Mouse (Mus musculus) liver, embryonic 15.5 days (tissue): Measurements from ENCODE around the gene Degs1. TPM values are rescaled to one million over a fixed set of nuclear protein-coding genes. Genes with fewer than 3 reads are reported as not detected.

Experiments
- ATAC-seq: fragments of 200-750 bp; cut with Nextera tagmentation; 2 replicates; pipeline ENCODE4 v1.8.0; 2017; ENCODE audit warnings: moderate number of reproducible peaks, mild to moderate bottlenecking, moderate library complexity; ENCODE audit not compliant: insufficient read depth
- H3K27ac ChIP-seq: fragments of 300-500 bp; sonication (generic); replicated peaks from 2 replicates; pipeline ENCODE4 v1.5.1; 2015; ENCODE audit warnings: mild to moderate bottlenecking, inconsistent platforms
- H3K27me3 ChIP-seq: fragments of 300-500 bp; sonication (generic); 2 replicates; pipeline ENCODE4 v1.6.1; 2015; ENCODE audit warnings: mild to moderate bottlenecking, inconsistent platforms
- H3K36me3 ChIP-seq: fragments of 300-500 bp; sonication (generic); replicated peaks from 2 replicates; pipeline ENCODE4 v1.6.1; 2015; ENCODE audit warnings: moderate library complexity, mild to moderate bottlenecking, inconsistent platforms
- H3K4me1 ChIP-seq: fragments of 300-500 bp; sonication (generic); replicated peaks from 2 replicates; pipeline ENCODE4 v1.6.1; 2015; ENCODE audit warnings: inconsistent platforms
- H3K4me2 ChIP-seq: fragments of 300-500 bp; sonication (generic); 2 replicates; pipeline ENCODE4 v1.6.1; 2015; ENCODE audit warnings: moderate library complexity, mild to moderate bottlenecking, inconsistent platforms
- H3K4me3 ChIP-seq: fragments of 300-500 bp; sonication (generic); replicated peaks from 2 replicates; pipeline ENCODE4 v1.5.1; 2015; ENCODE audit warnings: mild to moderate bottlenecking, inconsistent platforms
- H3K9ac ChIP-seq: fragments of 300-500 bp; sonication (generic); 2 replicates; pipeline ENCODE4 v1.6.1; 2015; ENCODE audit warnings: moderate library complexity, mild to moderate bottlenecking, inconsistent platforms
- H3K9me3 ChIP-seq: fragments of 300-500 bp; sonication (generic); replicated peaks from 2 replicates; pipeline ENCODE4 v1.6.1; 2016; ENCODE audit warnings: inconsistent platforms
- WGBS: fragments of 180-500 bp; shearing (Covaris S2); methylation state at CpG from one replicate; pipeline ENCODE4 v1.1.7; 2015; ENCODE audit warnings: mixed read lengths; ENCODE audit not compliant: insufficient replicate concordance; 5-methylcytosine and 5-hydroxymethylcytosine counted together
- polyA plus RNA-seq: library from polyadenylated mRNA; unstranded; fragments of >200 nt; fragmentation: Nextera tagmentation; extraction: Ambion mirVana; gene quantifications from 2 replicates; pipeline ENCODE4 v1.2.1, GENCODE M21; 2015

Degs1 gene
- polyA plus RNA-seq, 1 experiment from 2014 or later = 78.2 TPM

DNA sequence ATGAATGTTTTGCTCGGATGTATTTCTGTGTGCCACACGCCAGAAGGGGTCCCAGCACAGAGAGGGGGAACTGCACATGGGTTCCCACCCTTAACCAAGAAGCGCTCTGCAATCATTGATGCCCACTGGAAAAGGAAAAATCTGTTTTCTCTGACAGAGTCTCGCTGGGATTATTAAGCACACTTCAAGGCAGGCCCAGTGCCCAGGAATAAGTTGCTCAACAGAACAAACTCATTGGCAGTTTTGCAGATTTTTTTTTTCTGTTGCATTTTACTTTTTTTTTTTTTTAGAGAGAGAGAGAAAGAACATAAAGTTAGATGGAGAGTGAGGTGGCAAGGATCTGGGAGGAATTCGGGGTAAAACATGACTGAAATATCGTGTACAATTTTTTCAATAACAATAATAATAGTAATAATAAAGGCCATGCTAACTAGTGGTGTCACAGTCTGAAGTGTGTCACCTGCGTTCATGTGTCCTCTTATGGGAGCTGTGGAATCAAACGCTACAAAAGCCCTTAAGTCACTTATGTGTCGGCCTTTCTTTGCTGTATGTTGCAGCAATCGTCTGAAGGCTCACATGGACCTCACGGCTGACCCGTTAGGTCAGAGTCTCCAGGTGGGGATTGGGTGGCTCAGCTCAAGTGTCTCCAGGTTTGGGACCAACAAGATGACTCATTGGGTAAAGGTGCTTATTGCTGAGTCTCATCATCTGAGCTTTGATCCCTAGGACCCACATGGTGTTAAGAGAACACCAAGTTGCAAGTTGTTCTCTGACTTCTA lies 28.7 kb downstream of the Degs1 start:
- Histone ChIP-seq H3K36me3 (no peaks in the 10 kb centered on the region), H3K9me3 (no peaks in the 10 kb centered on the region), H3K27ac (no peak overlapping the region), H3K27me3 (no peaks in the 10 kb centered on the region), H3K4me3 (no peak overlapping the region), H3K4me1 (no peaks in the 10 kb centered on the region), H3K9ac (no peak overlapping the region), H3K4me2 (no peak overlapping the region)
- 75% methylated on average over 12 of the region's 12 CpGs for WGBS
- ATAC-seq = no peak

GRCm38 (mm10) chr1:182252534-182253171 lies 30.0 kb downstream of the Degs1 start:
- Histone ChIP-seq H3K4me2 (no peak overlapping the region), H3K27ac (no peak overlapping the region), H3K27me3 (no peaks in the 10 kb centered on the region), H3K36me3 (no peaks in the 10 kb centered on the region), H3K9ac (no peak overlapping the region), H3K4me1 (no peaks in the 10 kb centered on the region), H3K4me3 (no peak overlapping the region), H3K9me3 (no peaks in the 10 kb centered on the region)
- 69% methylated on average over 10 of the region's 10 CpGs for WGBS
- no peak for ATAC-seq

DNA sequence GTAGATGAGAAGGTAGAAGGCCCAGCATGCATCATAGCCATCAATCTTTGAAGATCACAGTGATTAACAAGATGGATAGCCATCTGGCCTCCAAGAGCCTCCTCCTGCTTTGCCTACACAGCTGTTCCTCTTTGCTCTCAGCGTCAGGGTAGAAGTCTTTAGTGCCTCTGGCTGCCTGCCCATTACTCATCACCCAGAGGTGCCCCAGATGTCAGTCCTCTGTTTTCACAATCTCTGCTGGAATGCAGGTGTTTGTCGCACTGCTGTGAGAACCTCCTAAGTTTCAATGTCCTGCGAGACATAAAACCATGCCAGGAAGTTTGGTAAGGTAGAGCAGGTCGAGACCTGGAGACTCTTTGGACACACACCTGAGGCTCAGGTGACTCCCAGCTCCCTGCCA lies 31.9 kb downstream of the Degs1 start:
- 57% methylated on average over 4 of the region's 4 CpGs for WGBS
- ATAC-seq = no peak

DNA sequence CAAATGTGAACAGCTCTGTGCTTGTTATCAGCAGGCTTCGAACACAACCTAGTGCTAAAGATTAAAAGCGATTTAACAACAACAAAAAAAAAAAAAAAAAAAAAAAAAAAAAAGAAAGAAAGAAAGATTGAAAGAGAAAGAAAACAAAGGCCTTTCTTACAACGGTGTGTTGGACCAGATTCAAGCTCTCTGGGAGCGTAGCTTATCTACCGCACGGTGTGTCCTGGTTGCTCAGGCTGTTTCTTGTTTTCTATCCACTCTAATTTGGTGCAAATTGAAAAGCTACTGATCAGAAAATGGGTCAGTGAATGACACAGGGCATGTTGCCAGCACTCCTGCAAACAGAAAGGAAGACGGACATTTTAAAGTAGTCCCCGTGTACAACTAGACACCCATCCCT lies 33.3 kb downstream of the Degs1 start:
- H3K4me3 ChIP-seq = no peak overlapping the region
- H3K4me2 ChIP-seq = no peak overlapping the region
- no peak overlapping the region for H3K9ac ChIP-seq
- WGBS = 60% methylated on average over 8 of the region's 8 CpGs
- no peaks in the 10 kb centered on the region for H3K36me3 ChIP-seq
- H3K9me3 ChIP-seq = no peaks in the 10 kb centered on the region
- H3K27me3 ChIP-seq = no peaks in the 10 kb centered on the region
- no peak overlapping the region for H3K27ac ChIP-seq
- no peaks in the 10 kb centered on the region for H3K4me1 ChIP-seq
- no peak for ATAC-seq

More for the DNA sequence above, 31.9 kb downstream of the Degs1 start:
- Histone ChIP-seq H3K4me1 (no peaks in the 10 kb centered on the region), H3K4me3 (no peak overlapping the region), H3K9me3 (no peaks in the 10 kb centered on the region), H3K27me3 (no peaks in the 10 kb centered on the region), H3K4me2 (no peak overlapping the region), H3K9ac (no peak overlapping the region), H3K36me3 (no peaks in the 10 kb centered on the region), H3K27ac (no peak overlapping the region)

GRCm38 (mm10) chr1:182245003-182245402 lies 37.6 kb downstream of the Degs1 start:
- 65% methylated on average over 5 of the region's 5 CpGs for WGBS

DNA sequence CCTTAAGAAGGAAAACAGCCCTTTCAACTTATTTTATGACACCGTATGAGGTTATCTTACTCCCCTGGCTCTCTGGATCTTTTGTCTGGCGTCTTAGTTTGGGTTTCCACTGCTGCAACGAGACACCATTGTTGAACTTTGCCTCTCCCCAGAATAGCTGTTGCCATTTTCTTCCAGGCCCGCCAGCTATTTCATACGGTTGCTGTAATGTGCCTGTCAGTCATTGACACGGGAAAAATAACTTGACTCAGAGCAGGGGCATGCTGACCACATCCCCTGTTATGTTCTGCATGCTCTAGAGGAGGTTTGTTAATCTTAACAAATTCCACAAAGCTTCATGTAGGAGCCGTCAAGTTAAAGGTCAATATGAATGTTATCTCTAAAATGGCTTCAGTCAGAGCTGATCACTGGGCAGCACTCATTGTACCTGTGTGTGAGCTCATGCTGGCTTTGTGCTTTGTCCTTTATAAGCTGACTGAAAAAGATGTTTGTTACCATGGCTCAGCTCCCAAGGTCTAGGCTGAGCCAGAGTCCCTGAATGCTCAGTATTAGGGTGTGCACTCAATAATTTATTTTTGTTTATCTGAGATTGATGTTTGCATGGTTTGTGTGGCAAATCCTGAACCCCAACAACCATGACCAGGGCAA lies 44.4 kb downstream of the Degs1 start:
- Histone ChIP-seq H3K27me3 (no peaks in the 10 kb centered on the region), H3K4me1 (no peaks in the 10 kb centered on the region), H3K36me3 (no peaks in the 10 kb centered on the region), H3K9me3 (no peaks in the 10 kb centered on the region), H3K4me2 (no peak overlapping the region), H3K4me3 (no peak overlapping the region), H3K9ac (no peak overlapping the region), H3K27ac (no peak overlapping the region)
- no peak for ATAC-seq
- 38% methylated on average over 7 of the region's 7 CpGs for WGBS

More at GRCm38 (mm10) chr1:182245003-182245402, 37.6 kb downstream of the Degs1 start:
- no peaks in the 10 kb centered on the region for H3K36me3 ChIP-seq
- no peaks in the 10 kb centered on the region for H3K27me3 ChIP-seq
- no peak for ATAC-seq
- H3K4me2 ChIP-seq = no peak overlapping the region
- H3K9ac ChIP-seq = no peak overlapping the region
- H3K27ac ChIP-seq = no peak overlapping the region
- no peaks in the 10 kb centered on the region for H3K4me1 ChIP-seq
- H3K4me3 ChIP-seq = no peak overlapping the region
- H3K9me3 ChIP-seq = no peaks in the 10 kb centered on the region

DNA sequence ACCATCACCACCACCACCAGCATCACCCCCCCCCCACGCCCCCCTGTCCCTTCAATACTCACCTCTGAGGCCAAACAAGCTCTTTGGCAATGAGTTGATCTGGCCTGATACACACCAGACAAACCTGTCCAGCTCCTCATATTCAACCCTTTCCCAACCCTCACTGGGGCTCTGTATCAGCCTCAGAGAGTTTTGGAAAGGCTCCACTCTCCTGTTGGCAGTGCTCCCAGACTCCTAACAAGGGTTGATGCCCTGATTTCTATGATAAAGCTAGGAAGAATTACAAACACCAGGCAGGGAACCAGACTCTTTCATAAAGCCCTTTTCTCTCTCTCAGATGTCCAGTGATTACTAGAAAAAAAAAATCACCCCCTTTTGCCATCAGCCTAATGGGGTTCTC lies 45.2 kb downstream of the Degs1 start:
- WGBS = 52% methylated on average over 1 of the region's 1 CpGs
- no peaks in the 10 kb centered on the region for H3K36me3 ChIP-seq
- H3K27me3 ChIP-seq = no peaks in the 10 kb centered on the region
- H3K9ac ChIP-seq = no peak overlapping the region
- no peaks in the 10 kb centered on the region for H3K4me1 ChIP-seq
- no peak overlapping the region for H3K4me2 ChIP-seq
- no peak for ATAC-seq
- no peak overlapping the region for H3K4me3 ChIP-seq
- H3K9me3 ChIP-seq = no peaks in the 10 kb centered on the region
- H3K27ac ChIP-seq = no peak overlapping the region

DNA sequence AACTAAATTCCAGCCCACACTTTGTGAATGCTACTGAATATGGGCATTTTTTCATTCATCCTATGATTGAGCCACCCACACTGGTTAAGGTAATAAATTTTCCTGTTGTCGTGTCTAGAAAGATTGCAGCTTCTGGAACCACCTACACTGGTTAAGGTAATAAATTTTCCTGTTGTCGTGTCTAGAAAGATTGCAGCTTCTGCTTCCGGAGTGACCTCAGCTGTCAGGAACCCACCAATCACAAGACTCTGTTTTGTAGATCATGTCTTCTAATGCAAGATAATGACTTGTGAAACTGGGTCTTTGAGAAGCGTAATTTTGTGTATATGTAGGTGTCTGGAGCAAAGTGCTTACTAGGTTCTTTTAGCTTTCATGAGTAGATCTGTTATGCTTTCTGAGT lies 47.4 kb downstream of the Degs1 start:
- Histone ChIP-seq H3K27me3 (no peaks in the 10 kb centered on the region), H3K36me3 (no peaks in the 10 kb centered on the region), H3K9me3 (no peaks in the 10 kb centered on the region; the same call in 1 of the 2 replicates), H3K4me3 (no peak overlapping the region), H3K27ac (no peak overlapping the region), H3K9ac (no peak overlapping the region), H3K4me2 (no peak overlapping the region), H3K4me1 (no peaks in the 10 kb centered on the region)
- WGBS = 33% methylated on average over 4 of the region's 4 CpGs
- ATAC-seq = no peak

GRCm38 (mm10) chr1:182229381-182229780 lies 53.2 kb downstream of the Degs1 start:
- WGBS = 62% methylated on average over 4 of the region's 4 CpGs
- H3K4me3 ChIP-seq = no peak overlapping the region
- no peaks in the 10 kb centered on the region for H3K4me1 ChIP-seq
- H3K27ac ChIP-seq = no peak overlapping the region
- H3K4me2 ChIP-seq = no peak overlapping the region
- no peaks in the 10 kb centered on the region; the same call in 1 of the 2 replicates for H3K9me3 ChIP-seq
- no peak overlapping the region for H3K9ac ChIP-seq
- ATAC-seq = no peak
- no peaks in the 10 kb centered on the region for H3K27me3 ChIP-seq
- no peaks in the 10 kb centered on the region for H3K36me3 ChIP-seq

GRCm38 (mm10) chr1:182227141-182227963 lies 55.3 kb downstream of the Degs1 start:
- Histone ChIP-seq H3K4me1 (no peaks in the 10 kb centered on the region), H3K36me3 (no peaks in the 10 kb centered on the region), H3K27me3 (no peaks in the 10 kb centered on the region), H3K9ac (no peak overlapping the region), H3K27ac (no peak overlapping the region), H3K4me3 (no peak overlapping the region), H3K9me3 (no peaks in the 10 kb centered on the region; the same call in 1 of the 2 replicates), H3K4me2 (no peak overlapping the region)
- WGBS = 59% methylated on average over 12 of the region's 12 CpGs
- ATAC-seq = no peak

DNA sequence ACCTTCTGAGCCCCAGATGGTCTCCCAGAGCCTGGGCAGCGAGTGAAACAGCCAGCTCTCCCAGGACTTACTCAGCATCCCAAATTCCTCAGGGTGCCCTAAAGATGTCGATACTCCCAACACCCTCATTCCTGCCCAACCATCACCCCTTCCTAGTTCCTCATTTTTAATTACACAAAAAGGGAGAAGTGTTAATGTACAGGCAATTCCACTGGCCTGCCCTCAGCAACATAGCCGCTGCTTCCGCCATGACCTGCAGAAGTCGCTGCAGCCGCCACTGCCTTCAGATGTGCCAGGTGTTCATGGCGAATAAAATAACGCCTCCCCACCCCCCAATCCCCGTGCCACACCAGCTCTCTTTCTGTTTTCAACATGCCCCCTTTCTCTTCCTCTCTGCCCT lies 56.3 kb downstream of the Degs1 start:
- no peak for ATAC-seq
- Histone ChIP-seq H3K36me3 (no peaks in the 10 kb centered on the region), H3K4me3 (no peak overlapping the region), H3K4me1 (no peaks in the 10 kb centered on the region), H3K27ac (no peak overlapping the region), H3K9ac (no peak overlapping the region), H3K27me3 (no peaks in the 10 kb centered on the region), H3K4me2 (no peak overlapping the region), H3K9me3 (no peaks in the 10 kb centered on the region; the same call in 1 of the 2 replicates)
- WGBS = 70% methylated on average over 9 of the region's 9 CpGs
